Mouse (Mus musculus): ENCODE measurements around the gene Acot11.

DNA sequence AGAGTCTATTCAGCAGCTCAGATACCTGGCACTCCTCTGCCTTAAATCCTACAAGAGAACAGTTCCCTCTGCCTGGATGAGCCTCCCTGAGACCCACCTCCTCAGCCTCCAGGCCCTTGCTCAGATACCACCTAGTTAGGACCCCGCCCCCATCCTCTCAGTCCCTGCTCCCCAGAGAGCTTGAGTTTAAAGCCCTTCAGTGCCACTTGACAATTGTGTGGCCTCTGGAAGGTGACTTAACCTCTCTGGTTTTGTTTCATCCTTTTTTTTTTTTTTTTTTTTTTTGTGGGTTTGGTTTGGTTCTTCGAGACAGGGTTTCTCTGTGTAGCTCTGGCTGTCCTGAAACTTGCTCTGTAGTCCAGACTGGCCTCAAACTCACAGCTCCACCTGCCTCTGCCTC lies 9.5 kb downstream of the Acot11 start:
- no peak for TF ChIP-seq TCF12 (IDR thresholded peaks at IDR 0.05; ENCODE audit: low read depth, low read length)
- TF ChIP-seq MAFK (IDR thresholded peaks at IDR 0.05; ENCODE audit: insufficient replicate concordance, low read length): no peak
- TF ChIP-seq ZMIZ1 (IDR thresholded peaks at IDR 0.05; ENCODE audit: low read depth, low read length): no peak
- TF ChIP-seq CTCF (conservative IDR thresholded peaks at IDR 0.05 in 1 of 2, IDR thresholded peaks at IDR 0.05 in 1 of 2; ENCODE audit: low read depth in 2 of 2, low read length in 2 of 2): no peak
- TF ChIP-seq NRF1 (IDR thresholded peaks at IDR 0.05; ENCODE audit: low read depth, low read length): no peak
- TF ChIP-seq POLR2A (IDR thresholded peaks at IDR 0.05; ENCODE audit: low read depth, low read length): no peak
- no peak for TF ChIP-seq UBTF (IDR thresholded peaks at IDR 0.05; ENCODE audit: low read depth, low read length)
- TF ChIP-seq USF1 (IDR thresholded peaks at IDR 0.05; ENCODE audit: low read depth, low read length): no peak

Measured in CH12.LX (cell line).